Mouse (Mus musculus) urinary bladder, postnatal 10 days (tissue): ENCODE measurements at regions not wholly inside any gene's neighbourhood (a gene's known extent, or its start where the extent isn't known, plus 50 kb on each side); places are given as distances from the start of the nearest gene placed in this dataset.
"Not testable (repeated sequence)": the region's sequence is repeated elsewhere in the genome, so short reads cannot be mapped to it uniquely, and the experiment has no call there.

Experiments used
- DNase-seq: peaks from one replicate; pipeline ENCODE4 v3.0.0; 2022; ENCODE audit warnings: low spot score

GRCm38 (mm10) chr17:13584394-13584793, 175.9 kb upstream of the Afdn start:
- DNase-seq = no peak

GRCm38 (mm10) chr17:13590240-13590837, 170.0 kb upstream of the Afdn start:
- not testable (repeated sequence) for DNase-seq
